Mouse (Mus musculus) liver, embryonic 14.5 days (tissue): Measurements from ENCODE around the gene Fbxl16.

Experiments
- CTCF ChIP-seq: IDR thresholded peaks from 2 replicates; pipeline ENCODE4 v1.5.1; 2016; ENCODE audit warnings: antibody characterized with exemption, low read depth, control low read depth
- EP300 ChIP-seq: IDR thresholded peaks from 2 replicates; pipeline ENCODE4 v1.6.1; 2016; ENCODE audit warnings: antibody characterized with exemption, low read depth

DNA sequence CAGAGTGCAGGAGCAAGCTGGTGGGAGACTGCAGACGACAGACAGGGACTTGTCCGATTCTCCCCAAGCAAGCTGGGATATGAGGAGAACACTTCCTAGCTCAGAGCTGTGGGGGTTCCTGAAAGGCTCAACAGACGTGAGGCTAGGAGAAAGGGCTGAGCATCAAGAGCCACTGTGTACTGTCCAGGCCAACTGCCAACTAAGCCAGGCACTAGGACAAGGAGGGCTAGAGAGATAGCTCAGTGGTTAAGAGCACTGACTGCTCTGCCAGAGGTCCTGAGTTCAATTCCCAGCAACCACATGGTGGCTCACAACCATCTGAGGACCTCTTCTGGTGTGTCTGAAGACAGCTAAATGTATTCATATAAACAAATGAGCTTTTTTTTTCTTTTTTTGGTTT, 33.6 kb downstream of the Fbxl16 start:
- TF ChIP-seq CTCF (0 out of 2 replicates have a peak, but pooled peaks have one; percentile 1), EP300 (no peak)
